Comparison of ENCODE assay signal across 27 mouse cellular contexts in genomic region chr16:92426708-92427107, GRCm38 (mm10). TPM values are rescaled to one million over a fixed set of nuclear protein-coding genes. Genes with fewer than 3 reads are reported as not detected.
DNase-seq lines count a peak whose midpoint lies in the region; ATAC-seq and TF ChIP-seq lines count a peak whose summit lies in the region.
"Had no signal": no experiment of that assay in that cellular context is flagged by ENCODE, and none has a peak within 500 bp of the region (broad histone marks: within the 10 kb centered on the region; RNA-seq: fewer than 3 reads in every experiment).

No protein-coding gene starts in this region.

- no peak for TF ChIP-seq CTCF in Patski (IDR thresholded peaks at IDR 0.05)

- no peaks in the 10 kb centered on the region for H3K36me3 ChIP-seq in heart, embryonic 11.5 days (ENCODE audit: control insufficient read depth, insufficient read depth, low read length)
- no peaks in the 10 kb centered on the region for H3K36me3 ChIP-seq in heart, embryonic 16.5 days (ENCODE audit: control insufficient read depth, insufficient read depth)
- H3K36me3 ChIP-seq in ES-E14 (ENCODE audit: control insufficient read depth, insufficient read depth, low read length, poor library complexity, severe bottlenecking), result no peaks in the 10 kb centered on the region
- H3K36me3 ChIP-seq: hindbrain, embryonic 12.5 days; midbrain, embryonic 12.5 days had no signal

- intact Hi-C loops in heart, postnatal 14 days (cut with DNase I), result no loop called here

- WGBS in heart, embryonic 11.5 days (ENCODE audit: insufficient replicate concordance), result 22% methylated on average over 6 of the region's 6 CpGs
- WGBS in heart, embryonic 16.5 days, result 26% methylated on average over 6 of the region's 6 CpGs

- peak overlapping the region; percentile 23; the same call in 1 of the 2 replicates for H3K9ac ChIP-seq in heart, embryonic 11.5 days (ENCODE audit: low read depth, low read length)
- H3K9ac ChIP-seq in heart, embryonic 16.5 days (ENCODE audit: low read length), result peak overlapping the region; percentile 56
- H3K9ac ChIP-seq in ES-E14 (ENCODE audit: insufficient read depth, low read depth, low read length, poor library complexity, severe bottlenecking), result no peak overlapping the region
- H3K9ac ChIP-seq: forebrain, embryonic 13.5 days; hindbrain, embryonic 12.5 days; liver, embryonic 14.5 days; midbrain, embryonic 12.5 days had no signal

- H3K4me2 ChIP-seq in heart, embryonic 11.5 days, result no peak overlapping the region; the same call in 1 of the 2 replicates
- H3K4me2 ChIP-seq in heart, embryonic 16.5 days (ENCODE audit: low read depth, low read length), result no peak overlapping the region
- H3K4me2 ChIP-seq: forebrain, embryonic 13.5 days; hindbrain, embryonic 12.5 days; midbrain, embryonic 12.5 days had no signal

- H3K27ac ChIP-seq in heart, embryonic 11.5 days (ENCODE audit: low read depth, low read length), result peak overlapping the region; percentile 95
- H3K27ac ChIP-seq in heart, embryonic 16.5 days (ENCODE audit: low read length), result peak overlapping the region; percentile 97
- H3K27ac ChIP-seq in ES-E14 (ENCODE audit: insufficient read depth, low read depth, low read length, poor library complexity, severe bottlenecking), result no peak overlapping the region
- H3K27ac ChIP-seq: forebrain, embryonic 13.5 days; hindbrain, embryonic 12.5 days; liver, embryonic 14.5 days; midbrain, embryonic 12.5 days had no signal

- H3K4me3 ChIP-seq in heart, embryonic 11.5 days (ENCODE audit: low read depth, low read length), result no peak overlapping the region
- no peak overlapping the region for H3K4me3 ChIP-seq in heart, embryonic 16.5 days (ENCODE audit: low read length)
- H3K4me3 ChIP-seq in ES-E14 (ENCODE audit: insufficient read depth in 1 of 2, low read depth in 1 of 2, low read length in 2 of 2, poor library complexity in 1 of 2, severe bottlenecking in 1 of 2), result no peak overlapping the region
- H3K4me3 ChIP-seq: erythroblast, embryonic 14.5 days; forebrain, embryonic 13.5 days; hindbrain, embryonic 12.5 days; midbrain, embryonic 12.5 days had no signal

- CTCF ChIA-PET in Patski (lab: Charles Lee), result interaction anchor here (1.3 to 3.1 kb wide), 6 partner anchors 9 to 91 kb away, joined by 4 to 10 read pairs (median 5); no protein-coding TSS in a partner anchor

- DNase-seq in heart, adult 8-10 months (ENCODE audit: low spot score), result no peak
- no peak for DNase-seq in heart, postnatal 14 days
- no peak for DNase-seq in ES-E14 (ENCODE audit: low read depth, low spot score)
- DNase-seq in Patski (ENCODE audit: low read depth, low spot score), result no peak
- DNase-seq in ovary, postnatal 14 days (ENCODE audit: low spot score), result no peak
- DNase-seq in thymus, postnatal 14 days, result no peak
- DNase-seq: adrenal gland, postnatal 25 days; cerebellum, adult 2 months; cerebellum, postnatal 14 days; gastrocnemius, postnatal 25 days; heart, postnatal 10 days; kidney, adult 9 months; kidney, postnatal 14 days; liver; lung, adult 2 months; lung, postnatal 14 days; right cerebral cortex, postnatal 14 days had no signal

- ATAC-seq in heart, embryonic 11.5 days (replicated peaks; ENCODE audit: insufficient number of reproducible peaks, low FRiP score, low TSS enrichment), result no peak
- no peak for ATAC-seq in heart, embryonic 16.5 days (replicated peaks; ENCODE audit: extremely low read depth, insufficient read depth, low FRiP score)
- peak; percentile 44 for ATAC-seq in Patski
- ATAC-seq: CD4-positive, CD25-positive, alpha-beta regulatory T cell, adult 4 months; forebrain, embryonic 13.5 days; intestine, postnatal 0 days had no signal

- POLR2A ChIA-PET in Patski (lab: Charles Lee), result interaction anchor here (1.0 kb wide), 1 partner anchor 29 kb away, joined by 3 read pairs; no protein-coding TSS in a partner anchor

- no peaks in the 10 kb centered on the region for H3K27me3 ChIP-seq in heart, embryonic 11.5 days (ENCODE audit: control insufficient read depth, insufficient read depth, low read length)
- no peaks in the 10 kb centered on the region for H3K27me3 ChIP-seq in heart, embryonic 16.5 days (ENCODE audit: control insufficient read depth, insufficient read depth, low read length)
- no peaks in the 10 kb centered on the region for H3K27me3 ChIP-seq in Patski
- H3K27me3 ChIP-seq: forebrain, embryonic 13.5 days; hindbrain, embryonic 12.5 days; midbrain, embryonic 12.5 days had no signal

- H3K4me1 ChIP-seq in heart, embryonic 11.5 days (ENCODE audit: control insufficient read depth, insufficient read depth, low read length), result peaks cover 60% of the 10 kb centered on the region
- peaks cover 74% of the 10 kb centered on the region for H3K4me1 ChIP-seq in heart, embryonic 16.5 days (ENCODE audit: control insufficient read depth, insufficient read depth, low read length)
- peaks cover 3 to 21% of the 10 kb centered on the region in 2 experiments; a peak in 3 of 4 replicates for H3K4me1 ChIP-seq in ES-E14 (ENCODE audit: control insufficient read depth in 2 of 2, insufficient read depth in 2 of 2, low read length in 2 of 2, poor library complexity in 1 of 2)

- in situ Hi-C loops in ES-E14 (cut with MboI; ENCODE audit: low sequenced_read_pairs in 2 of 2, unreplicated experiment in 2 of 2) (no loop called here), Patski (cut with MboI; ENCODE audit: low pct_unique_long_range_greater_than_20kb) (no loop called here)

- no peaks in the 10 kb centered on the region for H3K9me3 ChIP-seq in heart, embryonic 11.5 days (replicated peaks; ENCODE audit: control insufficient read depth, low read length)
- H3K9me3 ChIP-seq in heart, embryonic 16.5 days (replicated peaks; ENCODE audit: control insufficient read depth, low read length), result no peaks in the 10 kb centered on the region
- no peaks in the 10 kb centered on the region for H3K9me3 ChIP-seq in ES-E14 (ENCODE audit: control insufficient read depth, insufficient read depth, low read depth, low read length)
- H3K9me3 ChIP-seq: forebrain, embryonic 13.5 days; hindbrain, embryonic 12.5 days; midbrain, embryonic 12.5 days had no signal

TF ChIP-seq in ES-E14, 5 proteins besides CTCF, POLR2A, EP300 and RAD21:
- TF ChIP-seq HCFC1 (IDR thresholded peaks at IDR 0.05; ENCODE audit: borderline replicate concordance, insufficient read depth, low read length), result no peak
- TF ChIP-seq MAFK (IDR thresholded peaks at IDR 0.05; ENCODE audit: insufficient read depth, low read depth, low read length), result no peak
- TF ChIP-seq ZNF384 (IDR thresholded peaks at IDR 0.05; ENCODE audit: low read depth, low read length), result no peak
- no peak for TF ChIP-seq CHD2 (IDR thresholded peaks at IDR 0.05; ENCODE audit: low read depth, low read length)
- 0 out of 2 replicates have a peak, but pooled peaks have one; percentile 3 for TF ChIP-seq ZC3H11A (IDR thresholded peaks at IDR 0.05; ENCODE audit: borderline replicate concordance, low read depth, low read length)

RNA-seq across cellular contexts. Expression of gene Rcan1, which starts 44.0 kb away (rescaled TPM):
- 103 and 150 TPM in 2 replicates for polyA plus RNA-seq in heart, embryonic 11.5 days (2014; fragmentation: Nextera tagmentation; extraction: Ambion mirVana)
- total RNA-seq in heart, adult 8-10 months (2022), result 100 to 1,000 TPM in 1 of 4 experiments, 10 to 100 TPM in 3; 51.0 to 123 (median 71.2) TPM
- polyA plus RNA-seq in heart, embryonic 16.5 days (2015; fragmentation: Nextera tagmentation; extraction: Ambion mirVana), result 80.7 and 89.2 TPM in 2 replicates
- 10 to 100 TPM; 52.4 to 69.3 TPM for total RNA-seq in heart, postnatal 14 days (2021)
- total RNA-seq in ES-E14 (2012; rRNA removed), result 11.8 and 15.8 TPM in 2 replicates
- 119 TPM for polyA plus RNA-seq in Patski (2021)

RNA-seq across cellular contexts. Expression of gene Clic6, which starts 58.8 kb away (rescaled TPM):
- polyA plus RNA-seq in heart, embryonic 11.5 days (2014; fragmentation: Nextera tagmentation; extraction: Ambion mirVana), result 0.54 and 0.59 TPM in 2 replicates
- total RNA-seq in heart, adult 8-10 months (2022), result under 1 TPM; 0.34 to 0.63 (median 0.41) TPM
- polyA plus RNA-seq in heart, embryonic 16.5 days (2015; fragmentation: Nextera tagmentation; extraction: Ambion mirVana), result 1.9 and 3.4 TPM in 2 replicates
- under 1 TPM; 0.07 to 0.93 TPM for total RNA-seq in heart, postnatal 14 days (2021)
- 0.37 and 1.0 TPM in 2 replicates for total RNA-seq in ES-E14 (2012; rRNA removed)
- polyA plus RNA-seq in Patski (2021), result 0.05 TPM
- total RNA-seq: adrenal gland, postnatal 25 days; gastrocnemius, postnatal 25 days; monocyte, adult 5-6 weeks had no signal
- polyA plus RNA-seq: CD4-positive, CD25-positive, alpha-beta regulatory T cell, adult 4 months; erythroblast, embryonic 14.5 days had no signal
